Mouse (Mus musculus) liver, embryonic 11.5 days (tissue): Measurements from ENCODE around the gene G0s2. TPM values are rescaled to one million over a fixed set of nuclear protein-coding genes. Genes with fewer than 3 reads are reported as not detected.

ENCODE experiments used
- ATAC-seq: fragments of 200-750 bp; cut with Nextera tagmentation; replicated peaks from 2 replicates; pipeline ENCODE4 v1.8.0; 2017; ENCODE audit warnings: moderate number of reproducible peaks, mild to moderate bottlenecking, moderate TSS enrichment, moderate library complexity; ENCODE audit not compliant: low FRiP score
- DNase-seq: peaks from one replicate; pipeline ENCODE4 v3.0.0-alpha.2; 2017; ENCODE audit warnings: low spot score
- H3K27ac ChIP-seq: fragments of 300-500 bp; sonication (generic); 2 replicates; pipeline ENCODE4 v1.5.1; 2014; ENCODE audit warnings: mild to moderate bottlenecking, low read depth, low read length, control low read depth
- H3K27me3 ChIP-seq: fragments of 300-500 bp; sonication (generic); replicated peaks from 2 replicates; pipeline ENCODE4 v1.6.1; 2014; ENCODE audit warnings: low read length, mixed read lengths; ENCODE audit not compliant: control insufficient read depth, insufficient read depth
- H3K36me3 ChIP-seq: fragments of 300-500 bp; sonication (generic); 2 replicates; pipeline ENCODE4 v1.6.1; 2014; ENCODE audit warnings: mild to moderate bottlenecking, low read length, moderate library complexity, mixed read lengths; ENCODE audit not compliant: control insufficient read depth, insufficient read depth
- H3K4me1 ChIP-seq: fragments of 300-500 bp; sonication (generic); replicated peaks from 2 replicates; pipeline ENCODE4 v1.6.1; 2014; ENCODE audit warnings: low read length, mixed read lengths; ENCODE audit not compliant: control insufficient read depth, insufficient read depth
- H3K4me2 ChIP-seq: fragments of 300-500 bp; sonication (generic); 2 replicates; pipeline ENCODE4 v1.6.1; 2014; ENCODE audit warnings: mild to moderate bottlenecking, control low read depth, moderate library complexity
- H3K4me3 ChIP-seq: fragments of 300-500 bp; sonication (generic); 2 replicates; pipeline ENCODE4 v1.5.1; 2014; ENCODE audit warnings: low read depth, low read length, control low read depth
- H3K9ac ChIP-seq: fragments of 300-500 bp; sonication (generic); 2 replicates; pipeline ENCODE4 v1.6.1; 2014; ENCODE audit warnings: low read depth, low read length, control low read depth
- H3K9me3 ChIP-seq: fragments of 300-500 bp; sonication (generic); 2 replicates; pipeline ENCODE4 v1.6.1; 2016; ENCODE audit warnings: low read length, inconsistent platforms, mixed read lengths; ENCODE audit not compliant: control insufficient read depth
- WGBS: fragments of 180-500 bp; shearing (Covaris S2); extraction: QIAGEN DNeasy Blood & Tissue Kit; methylation state at CpG from one replicate; pipeline ENCODE4 v1.1.7; 2014; 5-methylcytosine and 5-hydroxymethylcytosine counted together
- polyA plus RNA-seq: library from polyadenylated mRNA; unstranded; fragments of >200 nt; fragmentation: Nextera tagmentation; extraction: Ambion mirVana; gene quantifications from 2 replicates; pipeline ENCODE4 v1.2.1, GENCODE M21; 2014

Gene G0s2
- polyA plus RNA-seq, 1 experiment from 2014 or later = 33.3 TPM

GRCm38 (mm10) chr1:193309785-193310518 lies 36.9 kb upstream of the G0s2 start:
- Histone ChIP-seq H3K9me3 (no peaks in the 10 kb centered on the region), H3K4me2 (no peak overlapping the region), H3K27me3 (no peaks in the 10 kb centered on the region), H3K27ac (no peak overlapping the region), H3K4me3 (no peak overlapping the region), H3K36me3 (no peaks in the 10 kb centered on the region), H3K4me1 (no peaks in the 10 kb centered on the region), H3K9ac (no peak overlapping the region)
- no peak for ATAC-seq
- no peak for DNase-seq
- 60% methylated on average over 1 of the region's 1 CpGs for WGBS

- Histone ChIP-seq H3K27me3 (no peaks in the 10 kb centered on the region), H3K27ac (no peak overlapping the region), H3K36me3 (no peaks in the 10 kb centered on the region), H3K4me3 (no peak overlapping the region), H3K9me3 (no peaks in the 10 kb centered on the region), H3K4me2 (no peak overlapping the region), H3K4me1 (no peaks in the 10 kb centered on the region), H3K9ac (no peak overlapping the region)
- DNase-seq (no peak), ATAC-seq (no peak)
- WGBS = 82% methylated on average over 2 of the region's 2 CpGs
Measured at GRCm38 (mm10) chr1:193306832-193307231, 33.8 kb upstream of the G0s2 start.

GRCm38 (mm10) chr1:193305386-193305785 lies 32.4 kb upstream of the G0s2 start:
- no peaks in the 10 kb centered on the region for H3K4me1 ChIP-seq
- H3K4me2 ChIP-seq = no peak overlapping the region
- H3K27me3 ChIP-seq = no peaks in the 10 kb centered on the region
- WGBS = 44% methylated on average over 7 of the region's 7 CpGs
- no peak overlapping the region for H3K27ac ChIP-seq
- H3K4me3 ChIP-seq = no peak overlapping the region
- no peaks in the 10 kb centered on the region for H3K36me3 ChIP-seq
- ATAC-seq = no peak
- H3K9ac ChIP-seq = no peak overlapping the region
- no peaks in the 10 kb centered on the region for H3K9me3 ChIP-seq
- DNase-seq = no peak

- no peak for ATAC-seq
- WGBS = 50% methylated on average over 2 of the region's 2 CpGs
Measured at GRCm38 (mm10) chr1:193303096-193303495, 30.1 kb upstream of the G0s2 start.

GRCm38 (mm10) chr1:193302093-193302405 lies 29.0 kb upstream of the G0s2 start:
- WGBS = 48% methylated on average over 8 of the region's 8 CpGs
- H3K4me2 ChIP-seq = no peak overlapping the region
- no peak overlapping the region for H3K9ac ChIP-seq
- no peaks in the 10 kb centered on the region for H3K36me3 ChIP-seq
- no peak overlapping the region for H3K27ac ChIP-seq
- ATAC-seq (no peak), DNase-seq (no peak)
- H3K27me3 ChIP-seq = no peaks in the 10 kb centered on the region
- H3K4me1 ChIP-seq = no peaks in the 10 kb centered on the region
- no peak overlapping the region for H3K4me3 ChIP-seq
- no peaks in the 10 kb centered on the region for H3K9me3 ChIP-seq

More at GRCm38 (mm10) chr1:193303096-193303495, 30.1 kb upstream of the G0s2 start:
- Histone ChIP-seq H3K4me3 (no peak overlapping the region), H3K27me3 (no peaks in the 10 kb centered on the region), H3K36me3 (no peaks in the 10 kb centered on the region), H3K4me2 (no peak overlapping the region), H3K9ac (no peak overlapping the region), H3K4me1 (no peaks in the 10 kb centered on the region), H3K27ac (no peak overlapping the region), H3K9me3 (no peaks in the 10 kb centered on the region)
- no peak for DNase-seq

- 49% methylated on average over 6 of the region's 6 CpGs for WGBS
Measured at GRCm38 (mm10) chr1:193301216-193302092, 28.4 kb upstream of the G0s2 start.

GRCm38 (mm10) chr1:193299995-193300394 lies 27.0 kb upstream of the G0s2 start:
- Histone ChIP-seq H3K27ac (no peak overlapping the region), H3K4me1 (no peaks in the 10 kb centered on the region), H3K36me3 (no peaks in the 10 kb centered on the region), H3K4me3 (no peak overlapping the region), H3K4me2 (no peak overlapping the region), H3K27me3 (no peaks in the 10 kb centered on the region), H3K9ac (no peak overlapping the region), H3K9me3 (no peaks in the 10 kb centered on the region)
- 61% methylated on average over 1 of the region's 1 CpGs for WGBS
- DNase-seq (no peak), ATAC-seq (no peak)

More at GRCm38 (mm10) chr1:193301216-193302092, 28.4 kb upstream of the G0s2 start:
- ATAC-seq = no peak
- Histone ChIP-seq H3K9me3 (no peaks in the 10 kb centered on the region), H3K4me3 (no peak overlapping the region), H3K9ac (no peak overlapping the region), H3K36me3 (no peaks in the 10 kb centered on the region), H3K4me2 (no peak overlapping the region), H3K27me3 (no peaks in the 10 kb centered on the region), H3K27ac (no peak overlapping the region), H3K4me1 (no peaks in the 10 kb centered on the region)
- no peak for DNase-seq

GRCm38 (mm10) chr1:193298141-193298765 lies 25.2 kb upstream of the G0s2 start:
- 86% methylated on average over 3 of the region's 3 CpGs for WGBS
- ATAC-seq = no peak
- no peak overlapping the region for H3K9ac ChIP-seq

More at GRCm38 (mm10) chr1:193298141-193298765, 25.2 kb upstream of the G0s2 start:
- no peaks in the 10 kb centered on the region for H3K9me3 ChIP-seq
- H3K27me3 ChIP-seq = no peaks in the 10 kb centered on the region
- H3K27ac ChIP-seq = no peak overlapping the region
- no peak for DNase-seq
- no peak overlapping the region for H3K4me3 ChIP-seq
- no peaks in the 10 kb centered on the region for H3K4me1 ChIP-seq
- H3K36me3 ChIP-seq = no peaks in the 10 kb centered on the region
- H3K4me2 ChIP-seq = no peak overlapping the region
